Mouse (Mus musculus): Measurements from ENCODE around the gene Odf4. TPM values are rescaled to one million over a fixed set of nuclear protein-coding genes. Genes with fewer than 3 reads are reported as not detected.

Gene Odf4
- polyA plus RNA-seq, 1 experiment from 2014 or later, result not detected

DNA sequence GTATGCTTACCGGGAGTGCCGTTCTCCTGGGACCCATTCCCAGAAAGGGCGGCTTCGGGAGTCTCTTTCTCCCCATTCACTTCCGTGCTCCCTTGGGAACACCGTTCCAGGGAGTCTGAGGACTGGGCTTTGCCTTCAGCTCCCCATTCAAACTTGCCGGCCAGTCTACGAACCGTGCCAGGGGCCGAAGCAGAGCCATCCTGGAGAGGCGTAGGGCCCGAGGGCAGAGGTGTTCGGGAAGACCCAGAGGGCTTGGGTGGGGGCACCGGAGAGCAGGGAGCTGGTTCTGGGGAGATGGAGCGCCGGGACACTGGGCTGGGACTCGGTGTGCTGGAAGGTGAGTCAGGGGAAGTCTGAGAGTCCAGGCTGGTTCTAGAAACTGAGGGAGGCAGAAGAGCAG, 27.5 kb upstream of the Odf4 start:
- Histone ChIP-seq H3K4me1 (replicated peaks; ENCODE audit: control insufficient read depth, insufficient read depth) (peaks cover 3% of the 10 kb centered on the region; the same call in 1 of the 2 replicates), H3K9me3 (ENCODE audit: control insufficient read depth, low read length) (no peaks in the 10 kb centered on the region), H3K4me3 (ENCODE audit: low read depth, low read length) (peak overlapping the region; percentile 41), H3K27me3 (ENCODE audit: control insufficient read depth, insufficient read depth, low read length) (no peaks in the 10 kb centered on the region), H3K27ac (replicated peaks) (no peak overlapping the region), H3K4me2 (replicated peaks; ENCODE audit: low read depth) (peak overlapping the region; percentile 63), H3K9ac (ENCODE audit: low read length) (peak overlapping the region; percentile 59), H3K36me3 (ENCODE audit: control insufficient read depth, insufficient read depth, low read length) (no peaks in the 10 kb centered on the region)
- ATAC-seq (ENCODE audit: low FRiP score, low TSS enrichment) (no peak), DNase-seq (ENCODE audit: low spot score) (peak; percentile 37)
- WGBS, result 4% methylated on average over 17 of the region's 17 CpGs
- TF ChIP-seq EP300 (optimal IDR thresholded peaks at IDR 0.05) (no peak), CTCF (IDR thresholded peaks at IDR 0.05; ENCODE audit: low read depth) (no peak)

DNA sequence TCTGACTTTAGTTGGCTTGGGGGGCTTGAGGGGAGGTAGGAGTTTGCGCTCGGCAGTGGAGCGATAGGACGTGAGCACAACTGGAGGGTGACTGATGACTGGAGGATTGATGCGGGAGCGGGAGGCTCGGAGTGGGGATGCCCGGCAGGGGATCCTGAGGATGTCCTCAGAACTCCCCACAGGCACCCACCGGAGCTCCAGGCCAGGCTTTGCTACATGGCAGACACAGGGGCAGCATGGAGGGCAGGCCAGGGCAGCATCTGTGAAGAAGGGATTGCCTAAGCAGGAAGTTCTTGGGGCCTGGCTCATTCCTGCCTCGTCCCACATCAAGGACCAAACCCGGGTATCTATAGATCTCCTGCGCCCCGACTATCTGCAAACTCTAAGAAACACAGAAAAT, 27.0 kb upstream of the Odf4 start:
- Histone ChIP-seq H3K27me3 (ENCODE audit: control insufficient read depth, insufficient read depth, low read length) (no peaks in the 10 kb centered on the region), H3K4me3 (ENCODE audit: low read depth, low read length) (peak overlapping the region; percentile 41), H3K27ac (replicated peaks) (no peak overlapping the region), H3K4me2 (replicated peaks; ENCODE audit: low read depth) (peak overlapping the region; percentile 63), H3K36me3 (ENCODE audit: control insufficient read depth, insufficient read depth, low read length) (no peaks in the 10 kb centered on the region), H3K9me3 (ENCODE audit: control insufficient read depth, low read length) (no peaks in the 10 kb centered on the region), H3K9ac (ENCODE audit: low read length) (no peak overlapping the region), H3K4me1 (replicated peaks; ENCODE audit: control insufficient read depth, insufficient read depth) (peaks cover 3% of the 10 kb centered on the region; the same call in 1 of the 2 replicates)
- WGBS, result 31% methylated on average over 13 of the region's 13 CpGs
- ATAC-seq (ENCODE audit: low FRiP score, low TSS enrichment) (no peak), DNase-seq (ENCODE audit: low spot score) (no peak)
- TF ChIP-seq CTCF (IDR thresholded peaks at IDR 0.05; ENCODE audit: low read depth) (no peak), EP300 (optimal IDR thresholded peaks at IDR 0.05) (no peak)

DNA sequence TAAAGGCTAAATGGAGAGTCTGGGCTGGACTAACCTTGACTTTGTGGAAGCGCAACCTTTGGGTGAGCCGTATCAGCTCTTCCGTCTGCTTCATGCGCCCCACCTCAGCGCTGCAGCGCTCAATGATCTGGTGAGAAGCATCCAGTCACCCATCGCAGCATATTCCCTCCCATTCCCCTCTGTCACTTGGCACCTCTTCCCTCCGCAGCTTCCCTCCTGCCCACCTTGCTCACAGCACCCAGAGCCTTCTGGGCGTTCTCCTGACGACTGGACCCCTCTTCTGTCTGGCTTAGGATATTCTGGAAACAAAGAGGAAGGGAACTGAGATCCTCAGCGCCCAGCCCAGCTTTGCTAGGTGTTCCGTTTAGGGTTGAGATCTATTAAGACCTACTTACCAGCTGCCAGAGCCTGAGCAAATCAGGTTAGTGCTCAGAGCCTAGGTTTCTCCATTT, 20.7 kb upstream of the Odf4 start:
- H3K36me3 ChIP-seq (ENCODE audit: control insufficient read depth, insufficient read depth, low read length), result no peaks in the 10 kb centered on the region
- no peak overlapping the region for H3K4me3 ChIP-seq (ENCODE audit: low read depth, low read length)
- DNase-seq (ENCODE audit: low spot score) (no peak), ATAC-seq (ENCODE audit: low FRiP score, low TSS enrichment) (no peak)
- no peak overlapping the region for H3K9ac ChIP-seq (ENCODE audit: low read length)
- H3K27ac ChIP-seq (replicated peaks), result no peak overlapping the region
- TF ChIP-seq EP300 (optimal IDR thresholded peaks at IDR 0.05), result no peak
- TF ChIP-seq CTCF (IDR thresholded peaks at IDR 0.05; ENCODE audit: low read depth), result no peak
- no peaks in the 10 kb centered on the region for H3K9me3 ChIP-seq (ENCODE audit: control insufficient read depth, low read length)
- H3K4me2 ChIP-seq (replicated peaks; ENCODE audit: low read depth), result no peak overlapping the region
- H3K27me3 ChIP-seq (ENCODE audit: control insufficient read depth, insufficient read depth, low read length), result no peaks in the 10 kb centered on the region
- 10% methylated on average over 12 of the region's 12 CpGs for WGBS
- H3K4me1 ChIP-seq (replicated peaks; ENCODE audit: control insufficient read depth, insufficient read depth), result no peaks in the 10 kb centered on the region

DNA sequence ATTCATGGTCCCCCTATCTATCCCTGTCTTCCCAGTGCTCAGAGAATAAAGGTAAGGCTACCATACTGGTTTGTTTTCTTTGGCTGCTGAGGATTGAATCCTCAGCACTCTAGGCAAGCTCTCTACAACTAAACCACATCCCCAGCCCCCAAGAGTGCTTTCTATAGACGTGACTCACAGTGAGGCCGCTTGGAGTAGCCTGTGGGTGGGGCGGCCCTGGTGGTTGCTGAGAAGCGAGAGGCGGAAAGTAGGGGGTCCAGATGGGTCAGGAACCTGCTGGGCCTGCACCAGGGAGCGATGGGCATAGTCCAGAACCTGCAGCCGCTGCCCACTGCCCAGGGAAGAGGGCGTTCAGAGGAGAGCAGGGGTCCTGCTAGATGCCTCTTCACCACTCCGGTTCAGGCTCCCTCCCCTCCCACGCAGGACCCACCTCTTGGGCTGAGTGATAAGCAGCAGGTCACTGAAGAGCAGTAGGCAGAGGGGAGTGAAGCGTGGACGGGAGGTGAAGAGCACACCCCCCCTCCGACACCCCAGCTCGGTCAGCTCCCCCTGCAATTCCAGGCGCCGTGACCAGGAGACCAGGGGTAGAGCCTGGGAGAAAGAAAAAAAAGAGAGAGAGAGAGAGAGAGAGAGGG, 20.0 kb upstream of the Odf4 start:
- no peak overlapping the region; the same call in 1 of the 2 replicates for H3K4me3 ChIP-seq (ENCODE audit: low read depth, low read length)
- ATAC-seq (ENCODE audit: low FRiP score, low TSS enrichment) (peak; percentile 45; the same call in 1 of the 2 replicates), DNase-seq (ENCODE audit: low spot score) (peak; percentile 35)
- H3K4me1 ChIP-seq (replicated peaks; ENCODE audit: control insufficient read depth, insufficient read depth), result no peaks in the 10 kb centered on the region
- no peak overlapping the region for H3K27ac ChIP-seq (replicated peaks)
- TF ChIP-seq EP300 (optimal IDR thresholded peaks at IDR 0.05), result no peak
- TF ChIP-seq CTCF (IDR thresholded peaks at IDR 0.05; ENCODE audit: low read depth), result no peak
- H3K27me3 ChIP-seq (ENCODE audit: control insufficient read depth, insufficient read depth, low read length), result no peaks in the 10 kb centered on the region
- H3K9ac ChIP-seq (ENCODE audit: low read length), result no peak overlapping the region
- no peaks in the 10 kb centered on the region for H3K36me3 ChIP-seq (ENCODE audit: control insufficient read depth, insufficient read depth, low read length)
- H3K9me3 ChIP-seq (ENCODE audit: control insufficient read depth, low read length), result no peaks in the 10 kb centered on the region
- peak overlapping the region; percentile 34 for H3K4me2 ChIP-seq (replicated peaks; ENCODE audit: low read depth)
- 9% methylated on average over 15 of the region's 16 CpGs for WGBS

DNA sequence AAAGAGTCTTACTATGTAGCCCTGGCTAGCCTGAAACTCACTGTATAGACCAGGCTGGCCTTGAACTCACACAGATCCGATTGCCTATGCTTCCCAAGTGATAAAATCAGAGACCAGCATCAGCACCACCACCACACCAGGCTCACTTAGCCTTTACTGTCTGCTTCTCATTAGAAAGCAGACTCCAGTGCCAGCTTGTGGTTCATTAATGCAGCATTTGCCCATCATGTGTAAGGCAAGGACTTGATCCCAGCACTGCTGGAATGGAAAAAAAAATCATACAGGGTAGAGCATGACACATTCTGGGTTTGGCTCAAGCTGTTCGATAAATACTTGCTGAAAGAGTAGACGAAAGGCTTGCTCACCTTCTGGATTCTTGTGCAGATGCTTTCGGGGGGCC, 19.1 kb upstream of the Odf4 start:
- ATAC-seq (ENCODE audit: low FRiP score, low TSS enrichment) (no peak), DNase-seq (ENCODE audit: low spot score) (no peak)
- Histone ChIP-seq H3K4me3 (ENCODE audit: low read depth, low read length) (no peak overlapping the region), H3K9ac (ENCODE audit: low read length) (no peak overlapping the region), H3K36me3 (ENCODE audit: control insufficient read depth, insufficient read depth, low read length) (no peaks in the 10 kb centered on the region), H3K9me3 (ENCODE audit: control insufficient read depth, low read length) (no peaks in the 10 kb centered on the region), H3K4me2 (replicated peaks; ENCODE audit: low read depth) (no peak overlapping the region), H3K27ac (replicated peaks) (no peak overlapping the region), H3K27me3 (ENCODE audit: control insufficient read depth, insufficient read depth, low read length) (no peaks in the 10 kb centered on the region), H3K4me1 (replicated peaks; ENCODE audit: control insufficient read depth, insufficient read depth) (no peaks in the 10 kb centered on the region)
- TF ChIP-seq CTCF (IDR thresholded peaks at IDR 0.05; ENCODE audit: low read depth) (no peak), EP300 (optimal IDR thresholded peaks at IDR 0.05) (no peak)
- WGBS, result 88% methylated on average over 4 of the region's 4 CpGs

DNA sequence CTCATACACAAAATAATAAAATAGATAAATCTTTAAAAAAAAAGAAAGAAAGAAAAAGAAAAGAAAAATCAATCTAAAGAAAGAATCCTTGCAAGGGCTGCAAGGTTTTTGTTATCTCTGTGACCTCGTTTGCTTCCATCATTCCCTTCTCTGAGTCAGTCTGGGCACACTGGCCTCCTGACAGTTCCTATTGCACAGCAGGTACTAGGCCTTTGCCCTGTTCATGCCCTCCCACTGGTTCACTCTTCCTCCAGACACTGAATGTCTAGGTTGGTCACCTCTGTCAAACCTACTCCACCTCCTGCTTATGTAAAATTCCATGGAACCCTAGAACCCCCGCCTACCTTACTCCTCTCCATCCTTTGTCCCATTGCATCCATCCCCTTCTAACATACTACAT, 18.4 kb upstream of the Odf4 start:
- Histone ChIP-seq H3K4me1 (replicated peaks; ENCODE audit: control insufficient read depth, insufficient read depth) (no peaks in the 10 kb centered on the region), H3K27ac (replicated peaks) (no peak overlapping the region), H3K27me3 (ENCODE audit: control insufficient read depth, insufficient read depth, low read length) (no peaks in the 10 kb centered on the region), H3K9ac (ENCODE audit: low read length) (no peak overlapping the region), H3K36me3 (ENCODE audit: control insufficient read depth, insufficient read depth, low read length) (no peaks in the 10 kb centered on the region), H3K4me3 (ENCODE audit: low read depth, low read length) (no peak overlapping the region), H3K9me3 (ENCODE audit: control insufficient read depth, low read length) (no peaks in the 10 kb centered on the region), H3K4me2 (replicated peaks; ENCODE audit: low read depth) (no peak overlapping the region)
- DNase-seq (ENCODE audit: low spot score), result no peak
- TF ChIP-seq CTCF (IDR thresholded peaks at IDR 0.05; ENCODE audit: low read depth) (no peak), EP300 (optimal IDR thresholded peaks at IDR 0.05) (no peak)
- no peak for ATAC-seq (ENCODE audit: low FRiP score, low TSS enrichment)
- 79% methylated on average over 2 of the region's 2 CpGs for WGBS
